Comparison of ENCODE assay signal across 8 mouse cellular contexts in genomic region chr4:117323515-117324344, GRCm38 (mm10).
DNase-seq lines count a peak whose midpoint lies in the region; ATAC-seq and TF ChIP-seq lines count a peak whose summit lies in the region.

No protein-coding gene starts in this region.

- WGBS in kidney, embryonic 15.5 days = 16% methylated on average over 14 of the region's 14 CpGs
- 33% methylated on average over 14 of the region's 14 CpGs for WGBS in liver, embryonic 16.5 days (ENCODE audit: insufficient replicate concordance)
- WGBS in neural tube, embryonic 15.5 days = 21% methylated on average over 14 of the region's 14 CpGs

- peaks cover 0 to 2% of the 10 kb centered on the region in 2 experiments; a peak in 2 of 4 replicates for H3K36me3 ChIP-seq in MEL (ENCODE audit: control insufficient read depth in 1 of 2, insufficient read depth in 2 of 2, low read length in 2 of 2)
- no peaks in the 10 kb centered on the region for H3K36me3 ChIP-seq in kidney, embryonic 15.5 days
- no peaks in the 10 kb centered on the region for H3K36me3 ChIP-seq in liver, embryonic 16.5 days (ENCODE audit: control insufficient read depth, insufficient read depth)
- H3K36me3 ChIP-seq in neural tube, embryonic 15.5 days = no peaks in the 10 kb centered on the region

- no peak for TF ChIP-seq POLR2A in MEL (IDR thresholded peaks at IDR 0.05; ENCODE audit: control insufficient read depth in 1 of 2, insufficient read depth in 1 of 2, low read depth in 1 of 2, low read length in 2 of 2, poor library complexity in 1 of 2)
- no peak for TF ChIP-seq POLR2A in cortical plate, adult 2 months (IDR thresholded peaks at IDR 0.05; ENCODE audit: extremely low read depth, insufficient read depth, low read length)

- no peaks in the 10 kb centered on the region for H3K9me3 ChIP-seq in MEL (replicated peaks; ENCODE audit: insufficient read depth, low read length)
- no peaks in the 10 kb centered on the region for H3K9me3 ChIP-seq in kidney, embryonic 15.5 days (replicated peaks)
- H3K9me3 ChIP-seq in liver, embryonic 16.5 days (replicated peaks; ENCODE audit: control insufficient read depth, low read length) = no peaks in the 10 kb centered on the region
- H3K9me3 ChIP-seq in neural tube, embryonic 15.5 days (replicated peaks) = no peaks in the 10 kb centered on the region

- peak; percentile 62 for DNase-seq in A20 (ENCODE audit: low read depth, low spot score)
- peak; percentile 62 for DNase-seq in MEL (ENCODE audit: low read depth, low spot score)
- DNase-seq in heart, adult 8-10 months (ENCODE audit: low spot score) = peak; percentile 33
- DNase-seq in c-Kit-positive CD71-positive TER-119-positive erythroid progenitor cells, embryonic 14.5 days (ENCODE audit: low spot score) = no peak

- no peak for TF ChIP-seq EP300 in MEL (IDR thresholded peaks at IDR 0.05; ENCODE audit: low read depth in 1 of 2, low read length in 2 of 2)

- no peaks in the 10 kb centered on the region for H3K79me2 ChIP-seq in MEL (ENCODE audit: control insufficient read depth, insufficient read depth, low read length, poor library complexity)

- TF ChIP-seq RAD21 in MEL (IDR thresholded peaks at IDR 0.05; ENCODE audit: low read depth, low read length) = peak; percentile 89

- H3K27me3 ChIP-seq in MEL (ENCODE audit: control insufficient read depth in 1 of 2, insufficient read depth in 2 of 2, low read length in 2 of 2) = no peaks in the 10 kb centered on the region; a peak in 2 of 4 replicates
- H3K27me3 ChIP-seq in kidney, embryonic 15.5 days = peaks cover 100% of the 10 kb centered on the region
- H3K27me3 ChIP-seq in liver, embryonic 16.5 days (ENCODE audit: control insufficient read depth, insufficient read depth, low read depth, low read length) = peaks cover 2% of the 10 kb centered on the region; the same call in 1 of the 2 replicates
- peaks cover 92% of the 10 kb centered on the region for H3K27me3 ChIP-seq in neural tube, embryonic 15.5 days (replicated peaks)

- TF ChIP-seq CTCF in MEL (IDR thresholded peaks at IDR 0.05 in 2 of 3, conservative IDR thresholded peaks at IDR 0.05 in 1 of 3; ENCODE audit: control insufficient read depth in 1 of 3, insufficient read depth in 1 of 3, low read depth in 2 of 3, low read length in 3 of 3, poor library complexity in 1 of 3, severe bottlenecking in 1 of 3) = peak; percentile 82 to 94 (median 88)
- peak; percentile 82 for TF ChIP-seq CTCF in cortical plate, adult 2 months (IDR thresholded peaks at IDR 0.05; ENCODE audit: extremely low read depth, insufficient read depth, low read length)

- H3K9ac ChIP-seq in MEL (ENCODE audit: control insufficient read depth, low read depth, low read length, poor library complexity, severe bottlenecking) = no peak overlapping the region
- H3K9ac ChIP-seq in kidney, embryonic 15.5 days = no peak overlapping the region
- no peak overlapping the region for H3K9ac ChIP-seq in liver, embryonic 16.5 days (ENCODE audit: low read depth, low read length)
- H3K9ac ChIP-seq in neural tube, embryonic 15.5 days (replicated peaks) = no peak overlapping the region

- H3K4me1 ChIP-seq in MEL (ENCODE audit: control insufficient read depth in 1 of 2, insufficient read depth in 2 of 2, low read length in 2 of 2) = peaks cover 0 to 13% of the 10 kb centered on the region in 2 experiments; a peak in 3 of 4 replicates
- no peaks in the 10 kb centered on the region for H3K4me1 ChIP-seq in cortical plate, adult 2 months (ENCODE audit: control insufficient read depth, insufficient read depth, low read length)
- peaks cover 23% of the 10 kb centered on the region for H3K4me1 ChIP-seq in kidney, embryonic 15.5 days
- no peaks in the 10 kb centered on the region for H3K4me1 ChIP-seq in liver, embryonic 16.5 days (ENCODE audit: control insufficient read depth, low read depth, low read length)
- peaks cover 20% of the 10 kb centered on the region for H3K4me1 ChIP-seq in neural tube, embryonic 15.5 days

- no peak overlapping the region for H3K27ac ChIP-seq in MEL (ENCODE audit: control insufficient read depth, low read depth, low read length)
- H3K27ac ChIP-seq in cortical plate, adult 2 months (ENCODE audit: insufficient read depth, low read length) = no peak overlapping the region
- no peak overlapping the region for H3K27ac ChIP-seq in kidney, embryonic 15.5 days
- no peak overlapping the region for H3K27ac ChIP-seq in liver, embryonic 16.5 days (ENCODE audit: low read length)
- no peak overlapping the region for H3K27ac ChIP-seq in neural tube, embryonic 15.5 days (replicated peaks)

- H3K4me3 ChIP-seq in MEL (ENCODE audit: control insufficient read depth in 1 of 2, insufficient read depth in 1 of 2, low read depth in 2 of 2, low read length in 2 of 2) = no peak overlapping the region
- no peak overlapping the region for H3K4me3 ChIP-seq in cortical plate, adult 2 months (ENCODE audit: insufficient read depth, low read length)
- H3K4me3 ChIP-seq in kidney, embryonic 15.5 days (replicated peaks) = no peak overlapping the region
- H3K4me3 ChIP-seq in liver, embryonic 16.5 days (ENCODE audit: low read depth, low read length) = no peak overlapping the region
- H3K4me3 ChIP-seq in neural tube, embryonic 15.5 days (replicated peaks) = no peak overlapping the region

- peak; percentile 47 for ATAC-seq in kidney, embryonic 15.5 days (replicated peaks; ENCODE audit: low FRiP score)
- 0 out of 2 replicates have a peak, but pooled peaks have one; percentile 9 for ATAC-seq in liver, embryonic 16.5 days (ENCODE audit: low read depth)
- 0 out of 2 replicates have a peak, but pooled peaks have one; percentile 30 for ATAC-seq in neural tube, embryonic 15.5 days (ENCODE audit: low FRiP score)

- no peak overlapping the region for H3K4me2 ChIP-seq in kidney, embryonic 15.5 days
- no peak overlapping the region for H3K4me2 ChIP-seq in liver, embryonic 16.5 days (ENCODE audit: low read depth, low read length)
- H3K4me2 ChIP-seq in neural tube, embryonic 15.5 days = no peak overlapping the region

TF ChIP-seq in MEL, 35 proteins besides CTCF, POLR2A, EP300 and RAD21:
- TF ChIP-seq RCOR1 (IDR thresholded peaks at IDR 0.05; ENCODE audit: low read depth, low read length) = no peak
- TF ChIP-seq ZNF384 (IDR thresholded peaks at IDR 0.05; ENCODE audit: low read depth, low read length) = no peak
- peak; percentile 83 for TF ChIP-seq SMC3 (IDR thresholded peaks at IDR 0.05; ENCODE audit: low read depth, low read length)
- no peak for TF ChIP-seq TAL1 (IDR thresholded peaks at IDR 0.05; ENCODE audit: low read length)
- peak; percentile 78 for TF ChIP-seq ZC3H11A (IDR thresholded peaks at IDR 0.05; ENCODE audit: low read depth, low read length)
- TF ChIP-seq MAZ (IDR thresholded peaks at IDR 0.05; ENCODE audit: low read depth, low read length) = peak; percentile 72; the same call in 1 of the 2 replicates
